9 mouse cellular contexts compared by ENCODE assay signal in genomic region chr7:4751971-4752820, GRCm38 (mm10). TPM values are rescaled to one million over a fixed set of nuclear protein-coding genes. Genes with fewer than 3 reads are reported as not detected.
A peak's percentile ranks its signal among the peaks of the same experiment; 100 is the strongest.
DNase-seq lines count a peak whose midpoint lies in the region; ATAC-seq and TF ChIP-seq lines count a peak whose summit lies in the region.
"Had no signal": no experiment of that assay in that cellular context is flagged by ENCODE, and none has a peak within 500 bp of the region (broad histone marks: within the 10 kb centered on the region; RNA-seq: fewer than 3 reads in every experiment).

No protein-coding gene starts in this region.

- H3K4me3 ChIP-seq in left cerebral cortex, adult 2 months, result peak overlapping the region; percentile 28
- H3K4me3 ChIP-seq in embryonic facial prominence, embryonic 10.5 days, result peak overlapping the region; percentile 59
- H3K4me3 ChIP-seq in hindbrain, embryonic 13.5 days, result peak overlapping the region; percentile 33
- H3K4me3 ChIP-seq in limb, embryonic 15.5 days, result peak overlapping the region; percentile 48
- H3K4me3 ChIP-seq in midbrain, embryonic 14.5 days (replicated peaks; ENCODE audit: low read depth, low read length), result peak overlapping the region; percentile 28

- peak overlapping the region; percentile 43; the same call in 1 of the 2 replicates for H3K9ac ChIP-seq in hindbrain, embryonic 13.5 days
- H3K9ac ChIP-seq in limb, embryonic 15.5 days, result no peak overlapping the region
- no peak overlapping the region for H3K9ac ChIP-seq in midbrain, embryonic 14.5 days (replicated peaks; ENCODE audit: low read length)

- H3K4me2 ChIP-seq in hindbrain, embryonic 13.5 days, result peak overlapping the region; percentile 51
- H3K4me2 ChIP-seq in limb, embryonic 15.5 days, result peak overlapping the region; percentile 75
- peak overlapping the region; percentile 50 for H3K4me2 ChIP-seq in midbrain, embryonic 14.5 days (ENCODE audit: low read length)

- H3K27me3 ChIP-seq in embryonic facial prominence, embryonic 10.5 days (replicated peaks; ENCODE audit: low read depth, poor library complexity, severe bottlenecking), result peaks cover 12% of the 10 kb centered on the region
- H3K27me3 ChIP-seq in hindbrain, embryonic 13.5 days, result 0 out of 2 replicates have a peak, but pooled peaks cover 17% of the 10 kb centered on the region
- no peaks in the 10 kb centered on the region for H3K27me3 ChIP-seq in limb, embryonic 15.5 days
- no peaks in the 10 kb centered on the region for H3K27me3 ChIP-seq in midbrain, embryonic 14.5 days (ENCODE audit: control insufficient read depth, insufficient read depth, low read length)

- peaks cover 3% of the 10 kb centered on the region; the same call in 1 of the 2 replicates for H3K9me3 ChIP-seq in embryonic facial prominence, embryonic 10.5 days
- H3K9me3 ChIP-seq in hindbrain, embryonic 13.5 days, result no peaks in the 10 kb centered on the region
- H3K9me3 ChIP-seq in limb, embryonic 15.5 days, result no peaks in the 10 kb centered on the region
- H3K9me3 ChIP-seq in midbrain, embryonic 14.5 days (ENCODE audit: control insufficient read depth, low read length), result no peaks in the 10 kb centered on the region

- H3K4me1 ChIP-seq in embryonic facial prominence, embryonic 10.5 days, result peaks cover 21% of the 10 kb centered on the region
- peaks cover 22% of the 10 kb centered on the region for H3K4me1 ChIP-seq in hindbrain, embryonic 13.5 days (replicated peaks)
- H3K4me1 ChIP-seq in limb, embryonic 15.5 days, result peaks cover 19% of the 10 kb centered on the region
- H3K4me1 ChIP-seq in midbrain, embryonic 14.5 days (ENCODE audit: control insufficient read depth, insufficient read depth, low read length), result peaks cover 14% of the 10 kb centered on the region

- intact Hi-C loops in left cerebral cortex, adult 2 months (cut with DNase I), result no loop called here
- intact Hi-C loops in left cerebral cortex, postnatal 36 days (cut with DNase I), result no loop called here

- WGBS in embryonic facial prominence, embryonic 10.5 days, result 1% methylated on average over 30 of the region's 30 CpGs
- WGBS in hindbrain, embryonic 13.5 days, result 3% methylated on average over 30 of the region's 30 CpGs
- WGBS in limb, embryonic 15.5 days, result 1% methylated on average over 30 of the region's 30 CpGs
- WGBS in midbrain, embryonic 14.5 days, result 3% methylated on average over 30 of the region's 30 CpGs

- ATAC-seq in hindbrain, embryonic 13.5 days (ENCODE audit: low FRiP score), result peak; percentile 78
- ATAC-seq in limb, embryonic 15.5 days (ENCODE audit: insufficient number of reproducible peaks, low FRiP score, low TSS enrichment, low read depth), result peak; percentile 81
- peak; percentile 77 for ATAC-seq in midbrain, embryonic 14.5 days (ENCODE audit: low FRiP score, low TSS enrichment)

- no peak overlapping the region for H3K27ac ChIP-seq in left cerebral cortex, adult 2 months
- peak overlapping the region; percentile 85 for H3K27ac ChIP-seq in embryonic facial prominence, embryonic 10.5 days (replicated peaks)
- H3K27ac ChIP-seq in hindbrain, embryonic 13.5 days, result no peak overlapping the region
- H3K27ac ChIP-seq in limb, embryonic 15.5 days, result peak overlapping the region; percentile 75
- no peak overlapping the region for H3K27ac ChIP-seq in midbrain, embryonic 14.5 days (replicated peaks; ENCODE audit: low read depth, low read length)

- DNase-seq in left cerebral cortex, adult 2 months (ENCODE audit: extremely low spot score in 1 of 2, low spot score in 2 of 2), result no peak
- DNase-seq in left cerebral cortex, postnatal 36 days (ENCODE audit: low spot score in 2 of 2), result no peak
- DNase-seq in embryonic facial prominence, embryonic 10.5 days (ENCODE audit: low spot score), result peak; percentile 87
- DNase-seq in midbrain, embryonic 14.5 days, result peak; percentile 48
- peak; percentile 30 for DNase-seq in thymus, postnatal 0 days (ENCODE audit: low spot score)
- DNase-seq in cerebellum, adult 11-12 months, result no peak

- H3K36me3 ChIP-seq in embryonic facial prominence, embryonic 10.5 days (replicated peaks), result peaks cover 6% of the 10 kb centered on the region; the same call in 1 of the 2 replicates
- H3K36me3 ChIP-seq in hindbrain, embryonic 13.5 days, result peaks cover 8% of the 10 kb centered on the region
- H3K36me3 ChIP-seq in limb, embryonic 15.5 days, result no peaks in the 10 kb centered on the region
- peaks cover 6% of the 10 kb centered on the region; the same call in 1 of the 2 replicates for H3K36me3 ChIP-seq in midbrain, embryonic 14.5 days (ENCODE audit: control insufficient read depth, insufficient read depth, low read length)

- no peak for TF ChIP-seq CTCF in left cerebral cortex, adult 2 months (IDR thresholded peaks at IDR 0.05)

RNA-seq across cellular contexts. Expression of gene Cox6b2, which starts 0.7 kb away (rescaled TPM):
- 1 to 10 TPM; 3.8 to 4.8 TPM for total RNA-seq in left cerebral cortex, adult 2 months (2021)
- 1 to 10 TPM; 4.8 to 5.5 TPM for total RNA-seq in left cerebral cortex, postnatal 36 days (2021)
- polyA plus RNA-seq in embryonic facial prominence, embryonic 10.5 days (2016; fragmentation: Nextera tagmentation; extraction: Ambion mirVana), result 42.5 and 46.0 TPM in 2 replicates
- polyA plus RNA-seq in hindbrain, embryonic 13.5 days (2015; fragmentation: Nextera tagmentation; extraction: Ambion mirVana), result 16.4 and 21.1 TPM in 2 replicates
- 44.4 and 51.0 TPM in 2 replicates for polyA plus RNA-seq in limb, embryonic 15.5 days (2015; fragmentation: Nextera tagmentation; extraction: Ambion mirVana)
- polyA plus RNA-seq in midbrain, embryonic 14.5 days (2014; fragmentation: Nextera tagmentation; extraction: Ambion mirVana), result 10.2 and 13.0 TPM in 2 replicates
- 37.9 TPM in 2 replicates for polyA plus RNA-seq in thymus, postnatal 0 days (2015; fragmentation: Nextera tagmentation; extraction: Ambion mirVana)

RNA-seq across cellular contexts. Expression of gene Kmt5c, which starts 12.3 kb away (rescaled TPM):
- total RNA-seq in left cerebral cortex, adult 2 months (2021), result 10 to 100 TPM; 23.8 to 31.1 TPM
- total RNA-seq in left cerebral cortex, postnatal 36 days (2021), result 10 to 100 TPM; 18.9 to 35.8 TPM
- 102 and 103 TPM in 2 replicates for polyA plus RNA-seq in embryonic facial prominence, embryonic 10.5 days (2016; fragmentation: Nextera tagmentation; extraction: Ambion mirVana)
- 79.4 and 86.8 TPM in 2 replicates for polyA plus RNA-seq in hindbrain, embryonic 13.5 days (2015; fragmentation: Nextera tagmentation; extraction: Ambion mirVana)
- polyA plus RNA-seq in limb, embryonic 15.5 days (2015; fragmentation: Nextera tagmentation; extraction: Ambion mirVana), result 46.2 and 50.0 TPM in 2 replicates
- polyA plus RNA-seq in midbrain, embryonic 14.5 days (2014; fragmentation: Nextera tagmentation; extraction: Ambion mirVana), result 56.2 and 67.0 TPM in 2 replicates
- polyA plus RNA-seq in thymus, postnatal 0 days (2015; fragmentation: Nextera tagmentation; extraction: Ambion mirVana), result 44.1 and 44.2 TPM in 2 replicates

RNA-seq across cellular contexts. Expression of gene Fam71e2, which starts 18.9 kb away (rescaled TPM):
- not detected for total RNA-seq in left cerebral cortex, adult 2 months (2021)
- total RNA-seq in left cerebral cortex, postnatal 36 days (2021), result not detected
- not detected in 2 replicates for polyA plus RNA-seq in embryonic facial prominence, embryonic 10.5 days (2016; fragmentation: Nextera tagmentation; extraction: Ambion mirVana)
- not detected in 2 replicates for polyA plus RNA-seq in hindbrain, embryonic 13.5 days (2015; fragmentation: Nextera tagmentation; extraction: Ambion mirVana)
- not detected in 2 replicates for polyA plus RNA-seq in limb, embryonic 15.5 days (2015; fragmentation: Nextera tagmentation; extraction: Ambion mirVana)
- polyA plus RNA-seq in midbrain, embryonic 14.5 days (2014; fragmentation: Nextera tagmentation; extraction: Ambion mirVana), result not detected in 2 replicates
- polyA plus RNA-seq in thymus, postnatal 0 days (2015; fragmentation: Nextera tagmentation; extraction: Ambion mirVana), result not detected in 2 replicates
- total RNA-seq: adrenal gland, postnatal 4 days had no signal

RNA-seq across cellular contexts. Expression of gene Tmem150b, which starts 27.1 kb away (rescaled TPM):
- not detected for total RNA-seq in left cerebral cortex, adult 2 months (2021)
- total RNA-seq in left cerebral cortex, postnatal 36 days (2021), result not detected
- 0.14 and 0.20 TPM in 2 replicates for polyA plus RNA-seq in embryonic facial prominence, embryonic 10.5 days (2016; fragmentation: Nextera tagmentation; extraction: Ambion mirVana)
- 0.12 and 0.19 TPM in 2 replicates for polyA plus RNA-seq in hindbrain, embryonic 13.5 days (2015; fragmentation: Nextera tagmentation; extraction: Ambion mirVana)
- polyA plus RNA-seq in limb, embryonic 15.5 days (2015; fragmentation: Nextera tagmentation; extraction: Ambion mirVana), result 0.22 and 0.29 TPM in 2 replicates
- 0.12 and 0.42 TPM in 2 replicates for polyA plus RNA-seq in midbrain, embryonic 14.5 days (2014; fragmentation: Nextera tagmentation; extraction: Ambion mirVana)
- 0.82 and 1.4 TPM in 2 replicates for polyA plus RNA-seq in thymus, postnatal 0 days (2015; fragmentation: Nextera tagmentation; extraction: Ambion mirVana)

RNA-seq across cellular contexts. Expression of gene Il11, which starts 30.5 kb away (rescaled TPM):
- total RNA-seq in left cerebral cortex, adult 2 months (2021), result under 1 TPM; 0.36 to 0.58 TPM
- under 1 TPM; 0.43 to 0.59 TPM for total RNA-seq in left cerebral cortex, postnatal 36 days (2021)
- 0.15 and 0.19 TPM in 2 replicates for polyA plus RNA-seq in embryonic facial prominence, embryonic 10.5 days (2016; fragmentation: Nextera tagmentation; extraction: Ambion mirVana)
- polyA plus RNA-seq in hindbrain, embryonic 13.5 days (2015; fragmentation: Nextera tagmentation; extraction: Ambion mirVana), result 0.38 and 0.56 TPM in 2 replicates
- polyA plus RNA-seq in limb, embryonic 15.5 days (2015; fragmentation: Nextera tagmentation; extraction: Ambion mirVana), result 0.49 and 0.63 TPM in 2 replicates
- 0.17 and 0.43 TPM in 2 replicates for polyA plus RNA-seq in midbrain, embryonic 14.5 days (2014; fragmentation: Nextera tagmentation; extraction: Ambion mirVana)
- 0.13 and 0.30 TPM in 2 replicates for polyA plus RNA-seq in thymus, postnatal 0 days (2015; fragmentation: Nextera tagmentation; extraction: Ambion mirVana)

Comparison
In these comparisons a context has a peak if more than half of its experiments do, and no peak if none do; other contexts are left out.
1. DNase-seq: peak in embryonic facial prominence, embryonic 10.5 days (single experiment), midbrain, embryonic 14.5 days (single experiment) and thymus, postnatal 0 days (single experiment); none in left cerebral cortex, adult 2 months (0 of 2), left cerebral cortex, postnatal 36 days (0 of 2) and cerebellum, adult 11-12 months (single experiment).
2. H3K27ac ChIP-seq: peak in embryonic facial prominence, embryonic 10.5 days (single experiment) and limb, embryonic 15.5 days (single experiment); none in left cerebral cortex, adult 2 months (single experiment), hindbrain, embryonic 13.5 days (single experiment) and midbrain, embryonic 14.5 days (single experiment).
3. Peak in every context shown above with its lines, with median percentiles within 50 percentile points of each other: H3K4me3 ChIP-seq, ATAC-seq and H3K4me2 ChIP-seq.